19 mouse cellular contexts compared by ENCODE assay signal in the genomic region with DNA sequence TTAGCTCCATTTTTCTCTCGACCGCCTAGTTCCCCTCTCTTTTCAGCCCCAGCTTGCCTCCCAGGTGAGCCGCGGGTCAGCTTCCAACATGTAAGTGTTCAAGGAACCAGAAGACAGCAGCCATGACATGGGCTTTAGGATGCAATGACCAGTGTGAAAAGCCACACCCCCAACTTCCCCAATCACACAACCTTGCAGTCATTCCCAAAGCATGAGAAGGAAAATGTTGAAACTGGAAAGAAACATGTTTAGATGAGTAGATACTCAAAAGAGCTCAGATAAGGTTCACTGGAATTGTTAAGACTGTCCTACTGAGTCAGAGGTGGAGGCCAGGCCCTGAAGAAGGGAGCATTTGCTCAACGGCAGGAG. TPM values are rescaled to one million over a fixed set of nuclear protein-coding genes. Genes with fewer than 3 reads are reported as not detected.
"Had no signal": no experiment of that assay in that cellular context is flagged by ENCODE, and none has a peak within 500 bp of the region (broad histone marks: within the 10 kb centered on the region; RNA-seq: fewer than 3 reads in every experiment).

No protein-coding gene starts in this region.

- H3K4me2 ChIP-seq: lung, embryonic 14.5 days; midbrain, embryonic 12.5 days; neural tube, embryonic 12.5 days; stomach, embryonic 15.5 days had no signal

- H3K36me3 ChIP-seq: midbrain, embryonic 10.5 days; midbrain, embryonic 12.5 days; neural tube, embryonic 12.5 days; stomach, embryonic 15.5 days had no signal

- H3K27ac ChIP-seq: midbrain, embryonic 10.5 days; midbrain, embryonic 12.5 days; neural tube, embryonic 12.5 days; stomach, embryonic 15.5 days; stomach, postnatal 0 days had no signal

- ATAC-seq: midbrain, embryonic 16.5 days had no signal

- H3K27me3 ChIP-seq: midbrain, embryonic 12.5 days; neural tube, embryonic 12.5 days; stomach, embryonic 15.5 days had no signal

- DNase-seq: lung, adult 18-20 months; lung, embryonic 14.5 days; lung, postnatal 10 days; lung, postnatal 4 days; midbrain, embryonic 14.5 days; right cerebral cortex, postnatal 14 days; thymus, adult 2 months; thymus, postnatal 25 days; thymus, postnatal 4 days had no signal

- H3K4me3 ChIP-seq: midbrain, embryonic 10.5 days; midbrain, embryonic 12.5 days; myocyte; neural tube, embryonic 12.5 days; stomach, embryonic 15.5 days had no signal

- H3K9me3 ChIP-seq: midbrain, embryonic 10.5 days; midbrain, embryonic 12.5 days; neural tube, embryonic 12.5 days; stomach, embryonic 15.5 days had no signal

- H3K9ac ChIP-seq: lung, embryonic 14.5 days; midbrain, embryonic 12.5 days; neural tube, embryonic 12.5 days; stomach, embryonic 15.5 days had no signal

- H3K4me1 ChIP-seq: midbrain, embryonic 10.5 days; midbrain, embryonic 12.5 days; neural tube, embryonic 12.5 days; stomach, embryonic 15.5 days had no signal

RNA-seq across cellular contexts. Expression of gene Col6a6, which starts 11.2 kb away (rescaled TPM):
- total RNA-seq: megakaryocyte, adult 5-6 weeks; megakaryocyte-erythroid progenitor cell, adult 5-6 weeks; neutrophil, adult 5-6 weeks had no signal
